Mouse (Mus musculus): ENCODE data around the gene Sptan1.

Sptan1 gene

GRCm38 (mm10) chr2:30061215-30062166, 96.1 kb downstream of the Sptan1 start:
- DNase-seq (ENCODE audit: low spot score) = no peak

DNA sequence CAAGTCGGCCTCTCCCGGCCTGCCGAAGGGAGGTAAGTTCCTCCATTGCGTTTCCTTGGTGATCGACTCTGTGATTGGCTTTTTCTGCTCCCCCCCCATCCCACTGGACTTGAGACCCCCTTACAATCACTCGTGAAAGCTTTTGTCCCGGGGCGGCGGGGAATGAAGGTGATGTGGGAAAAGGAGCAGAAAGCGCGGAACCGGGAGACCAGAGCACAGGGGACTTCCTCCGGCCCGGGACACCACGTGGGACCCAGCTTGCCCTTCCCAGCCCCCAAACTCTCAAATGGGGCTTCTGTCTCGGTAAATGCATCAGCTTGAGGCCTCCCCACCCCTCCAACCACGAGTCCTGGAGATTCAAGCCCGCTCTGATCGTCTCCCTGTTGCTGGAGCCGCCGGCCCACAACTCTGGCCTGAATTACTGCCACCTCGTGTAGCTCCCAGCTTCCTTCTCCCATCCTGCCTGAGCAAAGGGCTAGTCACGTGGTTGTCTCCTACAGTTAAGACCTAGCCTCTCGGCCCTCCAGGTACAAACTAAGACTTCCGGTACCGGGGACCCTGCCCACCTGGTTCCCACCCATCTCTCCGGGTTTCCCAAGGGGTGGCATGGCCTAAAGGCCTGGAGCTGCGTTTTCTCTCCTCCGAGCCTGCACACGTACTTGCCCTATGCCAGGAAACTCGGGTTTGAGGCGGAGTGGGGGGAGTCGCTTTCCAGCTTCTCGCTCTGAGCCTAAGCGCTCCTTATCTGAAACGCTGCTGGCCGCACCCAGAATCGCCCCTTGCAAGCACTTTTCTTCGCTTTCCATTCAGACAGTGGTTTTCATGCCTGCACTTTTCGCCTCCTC, 97.1 kb downstream of the Sptan1 start:
- no peak for DNase-seq (ENCODE audit: low spot score)

GRCm38 (mm10) chr2:30063235-30063634, 97.9 kb downstream of the Sptan1 start:
- no peak for DNase-seq (ENCODE audit: low spot score)

DNA sequence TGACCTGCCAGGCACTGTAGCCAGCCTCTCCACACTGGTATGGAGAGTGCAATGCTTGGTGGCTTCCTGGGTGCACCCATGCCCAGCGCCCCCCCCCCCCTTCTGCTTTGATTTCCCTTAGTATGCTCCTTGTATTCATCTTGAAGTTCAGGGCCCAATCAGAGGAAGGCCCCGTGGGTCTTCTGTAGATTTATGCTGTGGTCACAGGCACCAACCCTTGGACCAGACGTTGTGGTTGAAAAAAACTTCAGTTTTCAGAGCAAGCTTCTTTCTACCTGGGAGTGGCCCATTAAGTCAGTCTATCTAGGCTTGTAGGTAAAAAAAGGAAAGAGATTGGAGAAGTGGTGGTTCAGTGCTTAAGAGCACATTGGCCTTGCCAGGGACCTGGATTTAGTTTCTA, 98.4 kb downstream of the Sptan1 start:
- no peak for DNase-seq (ENCODE audit: low spot score)

- DNase-seq (ENCODE audit: low spot score) = no peak
Observed at GRCm38 (mm10) chr2:30064298-30064697, 98.9 kb downstream of the Sptan1 start.

DNA sequence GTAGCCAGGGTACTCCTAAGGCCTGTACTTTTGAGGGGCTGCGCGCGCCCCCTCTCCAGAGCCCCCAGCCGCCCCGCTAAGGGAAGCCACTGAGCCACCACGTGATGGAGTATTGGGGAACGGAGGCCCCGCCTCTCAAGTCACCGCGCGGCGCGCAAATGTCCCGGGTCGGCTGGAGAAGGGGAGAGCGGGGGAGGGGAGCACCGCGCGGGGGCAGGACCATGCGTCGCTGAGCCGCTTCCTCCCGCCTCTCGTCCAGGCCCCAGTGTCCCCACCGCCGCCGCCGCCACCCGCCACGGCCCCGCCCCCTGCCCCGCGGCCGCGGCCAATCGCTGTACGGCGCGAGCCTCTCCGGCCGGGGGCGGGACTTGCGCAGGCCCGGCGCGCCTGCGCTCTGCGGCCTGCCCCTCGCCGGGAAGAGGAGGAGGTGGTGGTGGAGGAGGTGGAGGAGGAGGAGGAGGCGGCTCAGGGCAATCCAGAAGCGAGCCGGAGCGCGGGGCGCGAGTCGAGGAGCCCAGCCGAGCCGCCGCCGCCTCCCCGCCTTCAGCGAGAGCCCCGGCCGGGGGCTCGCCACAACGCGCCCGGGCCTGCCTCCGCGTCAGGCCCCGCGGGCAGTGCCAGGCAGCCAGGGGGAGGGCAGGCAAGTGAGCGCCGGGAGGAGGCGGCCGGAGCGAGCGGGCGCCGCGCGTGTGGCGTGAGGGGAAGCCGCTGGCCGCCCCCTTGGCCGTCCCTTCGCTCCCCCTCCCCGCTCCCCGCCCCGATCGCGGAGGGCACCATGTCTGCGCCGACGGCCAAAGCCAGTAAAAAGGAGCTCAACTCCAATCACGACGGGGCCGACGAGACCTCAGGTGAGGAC, 100.9 kb downstream of the Sptan1 start:
- peak; percentile 87 for DNase-seq (ENCODE audit: low spot score)

GRCm38 (mm10) chr2:30067031-30067888, 101.9 kb downstream of the Sptan1 start:
- no peak for DNase-seq (ENCODE audit: low spot score)

GRCm38 (mm10) chr2:30067962-30068361, 102.6 kb downstream of the Sptan1 start:
- DNase-seq (ENCODE audit: low spot score) = no peak

- DNase-seq (ENCODE audit: low spot score) = no peak
Observed at GRCm38 (mm10) chr2:30072875-30073274, 107.5 kb downstream of the Sptan1 start.

- DNase-seq (ENCODE audit: low spot score) = no peak
Observed at GRCm38 (mm10) chr2:30073285-30073684, 107.9 kb downstream of the Sptan1 start.

- DNase-seq (ENCODE audit: low spot score) = no peak
Observed at GRCm38 (mm10) chr2:30075625-30076024, 110.3 kb downstream of the Sptan1 start.

DNA sequence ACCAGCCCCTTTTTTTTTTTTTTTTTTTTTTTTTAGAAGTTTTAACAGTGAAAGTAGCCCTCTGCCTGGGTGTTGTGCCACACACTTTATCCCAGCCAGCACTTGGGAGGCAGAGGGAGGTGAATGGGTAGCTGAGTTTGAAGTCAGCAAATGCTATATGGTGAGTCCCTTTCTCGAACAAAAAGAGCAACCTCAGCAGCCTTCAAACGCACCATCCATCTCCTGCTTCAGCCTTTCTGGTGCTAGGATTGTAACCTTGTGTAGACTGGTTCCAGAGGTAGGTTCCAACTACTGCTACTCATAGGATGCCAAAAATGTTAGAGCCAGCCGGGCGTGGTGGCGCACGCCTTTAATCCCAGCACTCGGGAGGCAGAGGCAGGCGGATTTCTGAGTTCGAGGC, 111.1 kb downstream of the Sptan1 start:
- no peak for DNase-seq (ENCODE audit: low spot score)

GRCm38 (mm10) chr2:30076959-30077358, 111.6 kb downstream of the Sptan1 start:
- no peak for DNase-seq (ENCODE audit: low spot score)

GRCm38 (mm10) chr2:30077502-30078348, 112.4 kb downstream of the Sptan1 start, which contains the start of gene Pkn3:
Gene Pkn3, plus strand, starts transcription at chr2:30077684.
- DNase-seq (ENCODE audit: low spot score) = no peak

DNA sequence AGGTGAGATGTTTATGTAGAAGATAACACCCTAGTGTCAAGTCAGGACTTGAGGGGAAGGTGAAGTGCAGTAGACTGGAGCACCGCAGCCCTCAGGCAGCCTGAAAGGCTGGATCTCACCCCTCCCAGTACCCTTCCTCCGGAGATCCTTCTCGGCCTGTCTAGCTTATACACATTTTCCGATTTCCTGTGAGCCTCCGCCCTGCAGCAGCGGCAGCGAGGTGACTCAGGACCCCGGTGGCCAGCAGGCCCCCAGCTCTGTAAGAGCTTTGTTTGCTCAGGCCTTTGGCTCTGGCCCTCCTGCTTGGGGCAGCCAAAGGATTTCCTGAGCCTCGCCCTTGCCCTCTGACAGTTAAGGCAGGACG, 113.0 kb downstream of the Sptan1 start:
- no peak for DNase-seq (ENCODE audit: low spot score)

DNA sequence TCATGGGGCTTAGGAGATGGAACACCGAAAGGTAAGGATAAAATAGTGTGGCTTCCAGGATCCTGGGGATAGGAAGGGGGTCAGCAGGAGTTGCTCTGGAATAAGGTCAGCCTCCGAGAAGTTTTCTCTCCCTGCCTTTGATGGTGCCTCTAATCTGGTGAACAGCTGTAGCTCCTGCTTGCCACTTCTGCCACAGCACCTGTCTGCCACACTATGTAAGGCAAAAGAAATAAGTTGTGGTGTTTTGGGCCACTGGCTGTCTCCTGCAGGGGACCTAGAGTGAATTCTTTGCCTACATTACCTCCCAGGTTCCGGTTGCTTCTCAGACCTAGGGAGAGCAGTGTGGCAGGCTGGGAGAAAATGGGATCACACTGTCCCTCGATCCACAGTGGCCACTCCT, 113.4 kb downstream of the Sptan1 start:
- no peak for DNase-seq (ENCODE audit: low spot score)

DNA sequence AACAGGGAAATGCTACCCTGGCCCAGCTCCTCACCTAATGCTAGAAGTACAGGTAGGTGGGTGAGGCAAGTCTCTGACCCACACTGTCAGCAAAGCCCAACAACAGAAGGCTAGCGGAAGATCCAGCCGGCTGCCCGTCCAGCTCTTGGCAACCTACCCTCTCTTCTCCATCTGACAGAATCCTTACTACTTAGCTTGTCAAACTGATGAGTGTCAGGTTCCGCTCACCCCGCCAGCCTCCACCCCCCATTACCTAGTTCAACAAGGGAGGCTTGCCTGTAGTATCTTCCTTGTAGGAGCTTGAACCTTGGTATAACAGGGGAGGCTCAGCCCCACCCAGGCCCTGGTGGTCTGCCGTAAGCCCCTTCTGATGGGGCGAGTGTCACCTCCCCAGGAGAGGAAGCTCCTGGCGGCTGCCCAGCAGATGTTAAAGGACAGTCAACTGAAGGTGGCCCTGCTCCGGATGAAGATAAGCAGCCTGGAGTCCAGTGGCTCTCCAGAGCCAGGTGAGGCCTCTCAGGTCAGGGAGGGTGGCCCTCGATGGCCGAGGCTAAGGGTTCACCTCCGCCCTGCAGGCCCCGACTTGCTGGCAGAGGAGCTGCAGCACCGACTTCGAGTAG, 114.9 kb downstream of the Sptan1 start:
- no peak for DNase-seq (ENCODE audit: low spot score)
